8 mouse cellular contexts compared by ENCODE assay signal in genomic region chr1:39105546-39106371, GRCm38 (mm10).
DNase-seq lines count a peak whose midpoint lies in the region; ATAC-seq and TF ChIP-seq lines count a peak whose summit lies in the region.

No protein-coding gene starts in this region.

- no peak for ATAC-seq in hindbrain, embryonic 14.5 days (ENCODE audit: low FRiP score)

- no peak for TF ChIP-seq CTCF in liver, adult 2 months (IDR thresholded peaks at IDR 0.05; ENCODE audit: low read depth, low read length)

- no peak overlapping the region for H3K4me2 ChIP-seq in hindbrain, embryonic 14.5 days (replicated peaks)

- peak; percentile 29 for DNase-seq in Muller cell, postnatal 12 days (ENCODE audit: inconsistent ontology term)
- peak; percentile 87 for DNase-seq in adrenal gland, adult 2 months
- peak; percentile 97 for DNase-seq in heart, adult 11 months
- peak; percentile 86 for DNase-seq in liver, adult 2 months (ENCODE audit: extremely low read depth, low read depth, low spot score)
- no peak for DNase-seq in testis, postnatal 14 days (ENCODE audit: low spot score)
- DNase-seq in cerebellum, adult 18-20 months, result no peak
- DNase-seq in hindbrain, embryonic 14.5 days (ENCODE audit: low spot score), result no peak
- DNase-seq in midbrain, embryonic 10.5 days (ENCODE audit: low spot score), result no peak

- H3K79me2 ChIP-seq in liver, adult 2 months (ENCODE audit: control insufficient read depth, insufficient read depth, low read length), result no peaks in the 10 kb centered on the region

- no peaks in the 10 kb centered on the region for H3K36me3 ChIP-seq in liver, adult 2 months (ENCODE audit: control insufficient read depth, insufficient read depth, low read length)
- no peaks in the 10 kb centered on the region for H3K36me3 ChIP-seq in hindbrain, embryonic 14.5 days (replicated peaks; ENCODE audit: control insufficient read depth, insufficient read depth)
- H3K36me3 ChIP-seq in midbrain, embryonic 10.5 days, result no peaks in the 10 kb centered on the region

- H3K9ac ChIP-seq in liver, adult 2 months (ENCODE audit: low read depth, low read length), result peak overlapping the region; percentile 3; the same call in 1 of the 2 replicates
- no peak overlapping the region for H3K9ac ChIP-seq in hindbrain, embryonic 14.5 days

- no peak overlapping the region for H3K4me3 ChIP-seq in liver, adult 2 months (ENCODE audit: insufficient read depth, low read depth, low read length)
- no peak overlapping the region for H3K4me3 ChIP-seq in hindbrain, embryonic 14.5 days (replicated peaks; ENCODE audit: low read length)
- H3K4me3 ChIP-seq in midbrain, embryonic 10.5 days, result no peak overlapping the region

- H3K27ac ChIP-seq in liver, adult 2 months (replicated peaks; ENCODE audit: insufficient read depth, low read depth, low read length), result no peak overlapping the region; the same call in 1 of the 2 replicates
- H3K27ac ChIP-seq in hindbrain, embryonic 14.5 days, result no peak overlapping the region
- H3K27ac ChIP-seq in midbrain, embryonic 10.5 days (replicated peaks), result no peak overlapping the region

- WGBS in liver, adult 2 months, result 28% methylated on average over 17 of the region's 17 CpGs
- 71% methylated on average over 17 of the region's 17 CpGs for WGBS in hindbrain, embryonic 14.5 days
- WGBS in midbrain, embryonic 10.5 days, result 62% methylated on average over 17 of the region's 17 CpGs

- peaks cover 22% of the 10 kb centered on the region for H3K4me1 ChIP-seq in liver, adult 2 months (ENCODE audit: control insufficient read depth, insufficient read depth, low read length)
- no peaks in the 10 kb centered on the region for H3K4me1 ChIP-seq in hindbrain, embryonic 14.5 days (replicated peaks; ENCODE audit: control insufficient read depth, insufficient read depth, low read length)
- H3K4me1 ChIP-seq in midbrain, embryonic 10.5 days, result peaks cover 21% of the 10 kb centered on the region

- H3K27me3 ChIP-seq in liver, adult 2 months (ENCODE audit: control insufficient read depth, insufficient read depth, low read length), result no peaks in the 10 kb centered on the region
- H3K27me3 ChIP-seq in hindbrain, embryonic 14.5 days (ENCODE audit: control insufficient read depth, insufficient read depth, low read length), result no peaks in the 10 kb centered on the region
- H3K27me3 ChIP-seq in midbrain, embryonic 10.5 days (ENCODE audit: low read depth, poor library complexity, severe bottlenecking), result no peaks in the 10 kb centered on the region

- no peaks in the 10 kb centered on the region for H3K9me3 ChIP-seq in hindbrain, embryonic 14.5 days (ENCODE audit: control insufficient read depth, low read length)
- no peaks in the 10 kb centered on the region for H3K9me3 ChIP-seq in midbrain, embryonic 10.5 days (replicated peaks)

- TF ChIP-seq POLR2A in liver, adult 2 months (IDR thresholded peaks at IDR 0.05; ENCODE audit: extremely low read depth, insufficient read depth, low read length), result no peak

Comparison
In these comparisons a context has a peak if more than half of its experiments do, and no peak if none do; other contexts are left out.
1. DNase-seq: peak in Muller cell, postnatal 12 days (single experiment), adrenal gland, adult 2 months (single experiment), heart, adult 11 months (single experiment) and liver, adult 2 months (single experiment); none in testis, postnatal 14 days (single experiment), cerebellum, adult 18-20 months (0 of 2), hindbrain, embryonic 14.5 days (single experiment) and midbrain, embryonic 10.5 days (single experiment).